Mouse (Mus musculus): ENCODE results near the gene Ccdc187.

Gene Ccdc187

GRCm38 (mm10) chr2:26280594-26280993 is 13.8 kb downstream of the Ccdc187 start:
- no peak for DNase-seq (ENCODE audit: low spot score in 2 of 2)

- no peak for DNase-seq (ENCODE audit: low spot score in 2 of 2)
These were observed 14.6 kb downstream of the Ccdc187 start for GRCm38 (mm10) chr2:26279712-26280111.

- DNase-seq (ENCODE audit: low spot score in 2 of 2) = peak in 1 of 2 experiments; percentile 76
These were observed 20.7 kb downstream of the Ccdc187 start for GRCm38 (mm10) chr2:26273611-26274010.

GRCm38 (mm10) chr2:26268216-26268615 is 26.1 kb downstream of the Ccdc187 start:
- DNase-seq (ENCODE audit: low spot score in 2 of 2) = no peak

- DNase-seq (ENCODE audit: low spot score in 2 of 2) = no peak
These were observed 28.2 kb downstream of the Ccdc187 start for GRCm38 (mm10) chr2:26266066-26266742.

GRCm38 (mm10) chr2:26265095-26265494 is 29.3 kb downstream of the Ccdc187 start:
- DNase-seq (ENCODE audit: low spot score in 2 of 2) = no peak

GRCm38 (mm10) chr2:26264646-26265045 is 29.7 kb downstream of the Ccdc187 start:
- no peak for DNase-seq (ENCODE audit: low spot score in 2 of 2)

GRCm38 (mm10) chr2:26257315-26258096 is 36.9 kb downstream of the Ccdc187 start:
- no peak for DNase-seq (ENCODE audit: low spot score in 2 of 2)

- peak in 1 of 2 experiments; percentile 26 for DNase-seq (ENCODE audit: low spot score in 2 of 2)
These were observed 39.5 kb downstream of the Ccdc187 start for GRCm38 (mm10) chr2:26254816-26255215.

GRCm38 (mm10) chr2:26252514-26253206 is 41.7 kb downstream of the Ccdc187 start:
- no peak for DNase-seq (ENCODE audit: low spot score in 2 of 2)

- no peak for DNase-seq (ENCODE audit: low spot score in 2 of 2)
These were observed 46.8 kb downstream of the Ccdc187 start for GRCm38 (mm10) chr2:26247531-26247930.

GRCm38 (mm10) chr2:26240841-26241240 is 53.5 kb downstream of the Ccdc187 start:
- no peak for DNase-seq (ENCODE audit: low spot score in 2 of 2)

- peak in 1 of 2 experiments; percentile 37 for DNase-seq (ENCODE audit: low spot score in 2 of 2)
These were observed 54.0 kb downstream of the Ccdc187 start for GRCm38 (mm10) chr2:26240330-26240729.

GRCm38 (mm10) chr2:26237290-26237782 is 57.0 kb downstream of the Ccdc187 start, which contains the start of gene Qsox2:
Gene Qsox2 (minus strand): TSS chr2:26237525.
- peak; percentile 72 to 93 for DNase-seq (ENCODE audit: low spot score in 2 of 2)

- DNase-seq (ENCODE audit: low spot score in 2 of 2) = no peak
These were observed 57.6 kb downstream of the Ccdc187 start for GRCm38 (mm10) chr2:26236681-26237289.

GRCm38 (mm10) chr2:26234771-26235170 is 59.6 kb downstream of the Ccdc187 start:
- DNase-seq (ENCODE audit: low spot score in 2 of 2) = no peak

- DNase-seq (ENCODE audit: low spot score in 2 of 2) = no peak
These were observed 60.1 kb downstream of the Ccdc187 start for GRCm38 (mm10) chr2:26234253-26234652.

- DNase-seq (ENCODE audit: low spot score in 2 of 2) = no peak
These were observed 63.0 kb downstream of the Ccdc187 start for GRCm38 (mm10) chr2:26231366-26231765.

GRCm38 (mm10) chr2:26230253-26230652 is 64.1 kb downstream of the Ccdc187 start:
- DNase-seq (ENCODE audit: low spot score in 2 of 2) = no peak

- DNase-seq (ENCODE audit: low spot score in 2 of 2) = peak in 1 of 2 experiments; percentile 45
These were observed 66.6 kb downstream of the Ccdc187 start for GRCm38 (mm10) chr2:26227788-26228187.

GRCm38 (mm10) chr2:26225242-26225641 is 69.1 kb downstream of the Ccdc187 start:
- DNase-seq (ENCODE audit: low spot score in 2 of 2) = no peak

- no peak for DNase-seq (ENCODE audit: low spot score in 2 of 2)
These were observed 70.4 kb downstream of the Ccdc187 start for GRCm38 (mm10) chr2:26223961-26224360.

Data from cerebellum, postnatal 4 days (tissue).